Mouse (Mus musculus): Measurements from ENCODE around the gene Ireb2. TPM values are rescaled to one million over a fixed set of nuclear protein-coding genes. Genes with fewer than 3 reads are reported as not detected.

The Ireb2 gene
- polyA plus RNA-seq, 1 experiment from 2014 or later, result 31.2 TPM

Other genes starting within 250 kb of the Ireb2 start
- gene Acsbg1, start 201.9 kb upstream of the Ireb2 start, polyA plus RNA-seq (2016; fragmentation: Nextera tagmentation; extraction: Ambion mirVana), result 0.27 and 0.48 TPM in 2 replicates
- gene Dnaja4, start 164.9 kb upstream of the Ireb2 start, polyA plus RNA-seq (2016; fragmentation: Nextera tagmentation; extraction: Ambion mirVana), result 9.7 and 16.3 TPM in 2 replicates
- gene Wdr61, start 129.3 kb upstream of the Ireb2 start, polyA plus RNA-seq (2016; fragmentation: Nextera tagmentation; extraction: Ambion mirVana), result 130 and 151 TPM in 2 replicates
- gene Crabp1, start 99.0 kb upstream of the Ireb2 start, polyA plus RNA-seq (2016; fragmentation: Nextera tagmentation; extraction: Ambion mirVana), result 63.7 and 204 TPM in 2 replicates
- 3.3 and 3.6 TPM in 2 replicates for gene Hykk, start 53.5 kb downstream of the Ireb2 start, polyA plus RNA-seq (2016; fragmentation: Nextera tagmentation; extraction: Ambion mirVana)
- 269 and 307 TPM in 2 replicates for gene Psma4, start 87.0 kb downstream of the Ireb2 start, polyA plus RNA-seq (2016; fragmentation: Nextera tagmentation; extraction: Ambion mirVana)
- gene AY074887, start 87.2 kb downstream of the Ireb2 start, polyA plus RNA-seq (2016; fragmentation: Nextera tagmentation; extraction: Ambion mirVana), result 0.78 and 1.2 TPM in 2 replicates
- gene Chrna5, start 117.1 kb downstream of the Ireb2 start, polyA plus RNA-seq (2016; fragmentation: Nextera tagmentation; extraction: Ambion mirVana), result 0.22 and 0.30 TPM in 2 replicates
- gene Chrna3, start 162.8 kb downstream of the Ireb2 start, polyA plus RNA-seq (2016; fragmentation: Nextera tagmentation; extraction: Ambion mirVana), result 0.16 and 0.49 TPM in 2 replicates
- 0.28 and 0.59 TPM in 2 replicates for gene Chrnb4, start 185.0 kb downstream of the Ireb2 start, polyA plus RNA-seq (2016; fragmentation: Nextera tagmentation; extraction: Ambion mirVana)

Data from heart, embryonic 10.5 days (tissue).